Mouse (Mus musculus) bone marrow, adult 2 months (tissue): Measurements from ENCODE around the gene Slc46a3. TPM values are rescaled to one million over a fixed set of nuclear protein-coding genes. Genes with fewer than 3 reads are reported as not detected.

ENCODE experiments used
- H3K27ac ChIP-seq: fragments of 200-500 bp; 2 replicates; pipeline ENCODE4 v1.5.1; 2012; ENCODE audit warnings: low read depth, mild to moderate bottlenecking, control low read depth, inconsistent platforms, low read length; ENCODE audit not compliant: control insufficient read depth, poor library complexity, insufficient read depth
- H3K4me1 ChIP-seq: fragments of 200-500 bp; 2 replicates; pipeline ENCODE4 v1.6.1; 2011; ENCODE audit warnings: low read length; ENCODE audit not compliant: control insufficient read depth, insufficient read depth
- H3K4me3 ChIP-seq: fragments of 200-500 bp; replicated peaks from 2 replicates; pipeline ENCODE3; 2011; ENCODE audit warnings: mild to moderate bottlenecking, low read depth, low read length, control low read depth; ENCODE audit not compliant: control insufficient read depth
- CTCF ChIP-seq: fragments of 200-500 bp; IDR thresholded peaks from 2 replicates; pipeline ENCODE4 v1.5.1; 2011; ENCODE audit warnings: low read length, control low read depth; ENCODE audit not compliant: control insufficient read depth, insufficient read depth
- POLR2A ChIP-seq: fragments of 200-500 bp; IDR thresholded peaks from 2 replicates; pipeline ENCODE4 v1.6.1; 2011; ENCODE audit warnings: low read depth, mild to moderate bottlenecking, control low read depth, low read length, borderline replicate concordance; ENCODE audit not compliant: control insufficient read depth
- WGBS: fragments of 180-500 bp; shearing (Covaris S2); methylation state at CpG from one replicate; pipeline ENCODE4 v1.1.7; 2018; 5-methylcytosine and 5-hydroxymethylcytosine counted together
- polyA plus RNA-seq: library from polyadenylated mRNA; stranded (reverse); fragments of >200 nt; gene quantifications from 2 replicates; pipeline ENCODE4 v1.2.4, GENCODE M21; 2011; ENCODE audit warnings: low replicate concordance; ENCODE audit not compliant: missing spikeins, insufficient read depth, insufficient read length

The Slc46a3 gene
- 13.1 and 22.2 TPM in 2 replicates for polyA plus RNA-seq

- no peaks in the 10 kb centered on the region; the same call in 1 of the 2 replicates for H3K4me1 ChIP-seq
Measured at GRCm38 (mm10) chr5:147894455-147895076, at the start of gene Slc46a3. Gene Slc46a3 (minus strand): TSS chr5:147894815.

GRCm38 (mm10) chr5:147939226-147939625 lies 44.6 kb upstream of the Slc46a3 start:
- TF ChIP-seq POLR2A (no peak), CTCF (no peak)
- Histone ChIP-seq H3K4me1 (no peaks in the 10 kb centered on the region), H3K4me3 (no peak overlapping the region), H3K27ac (no peak overlapping the region)
- 4% methylated on average over 5 of the region's 5 CpGs for WGBS

More at GRCm38 (mm10) chr5:147894455-147895076, at the start of gene Slc46a3:
- peak within 1 kb of the TSS; percentile 71 for H3K4me3 ChIP-seq
- H3K27ac ChIP-seq: peak within 1 kb of the TSS; percentile 58
- WGBS: under 1% methylated on average over 47 of the region's 47 CpGs
- peak; percentile 40; the same call in 1 of the 2 replicates for TF ChIP-seq CTCF
- TF ChIP-seq POLR2A: peak; percentile 85; the same call in 1 of the 2 replicates

GRCm38 (mm10) chr5:147935096-147935495 lies 40.5 kb upstream of the Slc46a3 start:
- no peak for TF ChIP-seq CTCF
- TF ChIP-seq POLR2A: no peak
- Histone ChIP-seq H3K4me1 (no peaks in the 10 kb centered on the region), H3K27ac (no peak overlapping the region), H3K4me3 (no peak overlapping the region)
- 82% methylated on average over 13 of the region's 13 CpGs for WGBS

- no peak for TF ChIP-seq CTCF
- TF ChIP-seq POLR2A: no peak
- Histone ChIP-seq H3K4me3 (no peak overlapping the region), H3K4me1 (no peaks in the 10 kb centered on the region), H3K27ac (no peak overlapping the region)
- 74% methylated on average over 7 of the region's 7 CpGs for WGBS
Measured at GRCm38 (mm10) chr5:147928668-147929497, 34.3 kb upstream of the Slc46a3 start.

GRCm38 (mm10) chr5:147925935-147926604 lies 31.5 kb upstream of the Slc46a3 start:
- TF ChIP-seq POLR2A (no peak), CTCF (peak; percentile 53; the same call in 1 of the 2 replicates)
- H3K4me1 ChIP-seq: no peaks in the 10 kb centered on the region
- 65% methylated on average over 15 of the region's 15 CpGs for WGBS

GRCm38 (mm10) chr5:147924621-147925020 lies 30.0 kb upstream of the Slc46a3 start:
- TF ChIP-seq CTCF (no peak), POLR2A (no peak)
- WGBS: 85% methylated on average over 5 of the region's 5 CpGs
- H3K4me1 ChIP-seq: no peaks in the 10 kb centered on the region
- no peak overlapping the region for H3K27ac ChIP-seq
- H3K4me3 ChIP-seq: no peak overlapping the region

More at GRCm38 (mm10) chr5:147925935-147926604, 31.5 kb upstream of the Slc46a3 start:
- Histone ChIP-seq H3K27ac (no peak overlapping the region), H3K4me3 (no peak overlapping the region)

GRCm38 (mm10) chr5:147918044-147918846 lies 23.6 kb upstream of the Slc46a3 start:
- no peak for TF ChIP-seq CTCF
- Histone ChIP-seq H3K4me1 (no peaks in the 10 kb centered on the region), H3K4me3 (no peak overlapping the region), H3K27ac (no peak overlapping the region)
- WGBS: 5% methylated on average over 17 of the region's 17 CpGs
